In genomic region chr19:21031768-21032308, GRCm38 (mm10) we compare ENCODE assay signal across 12 mouse cellular contexts.
DNase-seq lines count a peak whose midpoint lies in the region; ATAC-seq lines count a peak whose summit lies in the region.
"Had no signal": no experiment of that assay in that cellular context is flagged by ENCODE, and none has a peak within 500 bp of the region (broad histone marks: within the 10 kb centered on the region; RNA-seq: fewer than 3 reads in every experiment).

No protein-coding gene starts in this region.

- no peak overlapping the region for H3K27ac ChIP-seq in heart, embryonic 11.5 days (ENCODE audit: low read depth, low read length)
- peak overlapping the region; percentile 44 for H3K27ac ChIP-seq in liver, embryonic 11.5 days (ENCODE audit: low read depth, low read length)
- no peak overlapping the region for H3K27ac ChIP-seq in hindbrain, embryonic 13.5 days
- H3K27ac ChIP-seq: forebrain, embryonic 12.5 days; lung, embryonic 15.5 days; stomach, embryonic 15.5 days had no signal

- no peak for ATAC-seq in heart, embryonic 11.5 days (replicated peaks; ENCODE audit: insufficient number of reproducible peaks, low FRiP score, low TSS enrichment)
- ATAC-seq in liver, embryonic 11.5 days (replicated peaks; ENCODE audit: low FRiP score): peak; percentile 56
- ATAC-seq in megakaryocyte progenitor cell, adult 5-6 weeks (replicated peaks; ENCODE audit: poor library complexity): peak; percentile 85
- ATAC-seq in hindbrain, embryonic 13.5 days (ENCODE audit: low FRiP score): no peak

- no peak overlapping the region for H3K4me3 ChIP-seq in heart, embryonic 11.5 days (ENCODE audit: low read depth, low read length)
- no peak overlapping the region for H3K4me3 ChIP-seq in liver, embryonic 11.5 days (ENCODE audit: low read depth, low read length)
- H3K4me3 ChIP-seq in hindbrain, embryonic 13.5 days: no peak overlapping the region
- H3K4me3 ChIP-seq: forebrain, embryonic 12.5 days; lung, embryonic 15.5 days; stomach, embryonic 15.5 days had no signal

- no peak overlapping the region for H3K4me2 ChIP-seq in heart, embryonic 11.5 days
- no peak overlapping the region for H3K4me2 ChIP-seq in liver, embryonic 11.5 days
- no peak overlapping the region for H3K4me2 ChIP-seq in hindbrain, embryonic 13.5 days
- H3K4me2 ChIP-seq: forebrain, embryonic 12.5 days; lung, embryonic 15.5 days; stomach, embryonic 15.5 days had no signal

- H3K9me3 ChIP-seq in heart, embryonic 11.5 days (replicated peaks; ENCODE audit: control insufficient read depth, low read length): no peaks in the 10 kb centered on the region
- no peaks in the 10 kb centered on the region for H3K9me3 ChIP-seq in liver, embryonic 11.5 days (ENCODE audit: control insufficient read depth, low read length)
- H3K9me3 ChIP-seq in hindbrain, embryonic 13.5 days: no peaks in the 10 kb centered on the region
- H3K9me3 ChIP-seq: forebrain, embryonic 12.5 days; lung, embryonic 15.5 days; stomach, embryonic 15.5 days had no signal

- H3K36me3 ChIP-seq in heart, embryonic 11.5 days (ENCODE audit: control insufficient read depth, insufficient read depth, low read length): no peaks in the 10 kb centered on the region
- no peaks in the 10 kb centered on the region for H3K36me3 ChIP-seq in liver, embryonic 11.5 days (ENCODE audit: control insufficient read depth, insufficient read depth, low read length)
- no peaks in the 10 kb centered on the region for H3K36me3 ChIP-seq in hindbrain, embryonic 13.5 days
- H3K36me3 ChIP-seq: forebrain, embryonic 12.5 days; lung, embryonic 15.5 days; stomach, embryonic 15.5 days had no signal

- H3K4me1 ChIP-seq in heart, embryonic 11.5 days (ENCODE audit: control insufficient read depth, insufficient read depth, low read length): no peaks in the 10 kb centered on the region; the same call in 1 of the 2 replicates
- peaks cover 3% of the 10 kb centered on the region for H3K4me1 ChIP-seq in liver, embryonic 11.5 days (replicated peaks; ENCODE audit: control insufficient read depth, insufficient read depth, low read length)
- peaks cover 3% of the 10 kb centered on the region; the same call in 1 of the 2 replicates for H3K4me1 ChIP-seq in hindbrain, embryonic 13.5 days (replicated peaks)
- H3K4me1 ChIP-seq: lung, embryonic 15.5 days had no signal

- DNase-seq in heart, adult 11 months: peak; percentile 96
- DNase-seq in NIH3T3 (ENCODE audit: low read depth): peak; percentile 46
- no peak for DNase-seq in liver, embryonic 11.5 days (ENCODE audit: low spot score)
- no peak for DNase-seq in right cerebral cortex, postnatal 25 days
- DNase-seq in retina, embryonic 14.5 days (ENCODE audit: low spot score): no peak
- DNase-seq: embryo, embryonic 11 days had no signal

- WGBS in heart, embryonic 11.5 days (ENCODE audit: insufficient replicate concordance): 79% methylated on average over 4 of the region's 4 CpGs
- WGBS in liver, embryonic 11.5 days: 55% methylated on average over 4 of the region's 4 CpGs
- 88% methylated on average over 4 of the region's 4 CpGs for WGBS in hindbrain, embryonic 13.5 days

- H3K9ac ChIP-seq in heart, embryonic 11.5 days (ENCODE audit: low read depth, low read length): no peak overlapping the region
- no peak overlapping the region for H3K9ac ChIP-seq in liver, embryonic 11.5 days (ENCODE audit: low read depth, low read length)
- no peak overlapping the region for H3K9ac ChIP-seq in hindbrain, embryonic 13.5 days
- H3K9ac ChIP-seq: forebrain, embryonic 12.5 days; lung, embryonic 15.5 days; stomach, embryonic 15.5 days had no signal

- H3K27me3 ChIP-seq in heart, embryonic 11.5 days (ENCODE audit: control insufficient read depth, insufficient read depth, low read length): no peaks in the 10 kb centered on the region
- no peaks in the 10 kb centered on the region for H3K27me3 ChIP-seq in liver, embryonic 11.5 days (replicated peaks; ENCODE audit: control insufficient read depth, insufficient read depth, low read length)
- no peaks in the 10 kb centered on the region for H3K27me3 ChIP-seq in hindbrain, embryonic 13.5 days
- H3K27me3 ChIP-seq: forebrain, embryonic 12.5 days; lung, embryonic 15.5 days; stomach, embryonic 15.5 days had no signal

Comparison
In these comparisons a context has a peak if more than half of its experiments do, and no peak if none do; other contexts are left out.
1. DNase-seq: peak in heart, adult 11 months (single experiment) and NIH3T3 (single experiment); none in liver, embryonic 11.5 days (single experiment), right cerebral cortex, postnatal 25 days (single experiment) and retina, embryonic 14.5 days (single experiment).
2. ATAC-seq: peak in liver, embryonic 11.5 days (single experiment) and megakaryocyte progenitor cell, adult 5-6 weeks (single experiment); none in heart, embryonic 11.5 days (single experiment) and hindbrain, embryonic 13.5 days (single experiment).